Mouse (Mus musculus) R1 (cell line): ENCODE data around the gene Ccdc162.
A peak's percentile ranks its signal among the peaks of the same experiment; 100 is the strongest.

Experiments
- DNase-seq: peaks from one replicate; pipeline ENCODE4 v3.0.0-alpha.2; 2018; ENCODE audit warnings: low read depth, low spot score

Gene Ccdc162

DNA sequence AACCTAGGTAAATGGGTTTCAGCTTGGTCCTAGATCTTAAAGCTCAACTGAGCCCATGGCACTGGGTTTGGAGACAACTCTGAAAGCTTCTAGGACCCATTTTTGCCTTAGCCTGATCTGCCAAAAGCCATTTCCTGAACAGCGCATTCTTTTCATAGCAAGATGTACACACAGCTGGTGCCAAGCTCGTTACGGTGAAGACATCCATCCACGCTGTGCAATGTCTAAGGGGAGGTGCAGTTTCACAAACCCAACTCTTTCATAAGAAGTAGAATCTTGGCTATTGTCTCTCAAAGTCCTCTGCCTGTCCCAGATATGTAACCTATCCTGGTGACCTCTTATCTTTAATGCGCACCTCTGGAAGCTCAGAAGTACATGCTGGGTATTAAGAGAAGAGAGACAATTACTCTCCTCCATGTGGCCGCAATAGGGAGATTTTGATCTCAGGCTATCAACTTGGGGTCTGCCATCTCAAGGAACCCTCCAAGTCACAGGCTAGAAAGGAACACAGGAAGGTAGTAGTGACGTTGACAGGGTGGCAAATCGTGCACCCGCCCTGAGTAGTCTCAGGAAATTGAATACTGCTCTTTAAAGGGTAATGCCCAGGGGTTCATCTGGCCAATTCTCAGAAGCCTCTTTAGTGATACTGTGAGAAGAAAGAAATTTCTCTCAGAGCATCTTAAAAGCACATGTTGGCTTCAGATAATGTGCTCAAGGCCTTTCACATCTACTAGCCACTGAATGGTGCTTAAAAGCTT lies 81.0 kb downstream of the Ccdc162 start:
- no peak for DNase-seq

DNA sequence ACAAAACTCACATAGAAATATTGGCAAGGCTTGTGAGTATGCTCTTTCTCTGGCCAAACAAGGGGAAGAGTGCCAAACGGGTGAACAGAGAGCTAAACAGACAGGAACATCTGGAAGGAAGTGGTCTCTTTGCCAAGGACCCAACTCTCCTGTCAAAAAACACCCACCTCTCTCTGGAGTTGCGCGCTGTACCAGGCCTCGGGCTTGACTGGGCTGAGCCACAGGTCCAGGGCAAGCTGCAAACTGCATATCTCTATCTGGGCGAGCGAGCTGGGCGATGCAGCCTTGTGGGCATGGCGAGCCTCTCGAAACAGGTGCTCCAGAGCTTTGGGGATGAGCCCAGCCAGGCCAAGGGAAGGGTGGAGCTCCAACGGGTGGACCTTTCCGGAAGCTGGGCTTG lies 82.6 kb downstream of the Ccdc162 start:
- no peak for DNase-seq

DNA sequence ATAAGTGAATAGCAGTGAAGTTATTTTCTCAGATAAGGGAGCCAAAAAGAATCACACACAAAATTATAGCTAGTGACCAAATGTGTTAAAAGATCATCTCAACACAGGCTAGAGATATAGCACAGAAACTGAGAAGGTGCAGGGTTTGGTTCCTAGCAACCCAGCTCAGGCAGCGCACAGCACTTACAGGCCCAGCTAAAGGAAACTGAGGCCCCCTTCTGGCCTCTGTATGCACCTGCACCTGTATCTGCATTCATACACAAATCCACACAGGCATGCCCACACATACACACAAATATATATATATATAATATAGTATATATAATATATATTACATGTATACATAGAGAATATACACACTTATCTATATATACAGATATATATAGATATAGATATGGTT lies 84.4 kb downstream of the Ccdc162 start:
- peak; percentile 72 for DNase-seq

DNA sequence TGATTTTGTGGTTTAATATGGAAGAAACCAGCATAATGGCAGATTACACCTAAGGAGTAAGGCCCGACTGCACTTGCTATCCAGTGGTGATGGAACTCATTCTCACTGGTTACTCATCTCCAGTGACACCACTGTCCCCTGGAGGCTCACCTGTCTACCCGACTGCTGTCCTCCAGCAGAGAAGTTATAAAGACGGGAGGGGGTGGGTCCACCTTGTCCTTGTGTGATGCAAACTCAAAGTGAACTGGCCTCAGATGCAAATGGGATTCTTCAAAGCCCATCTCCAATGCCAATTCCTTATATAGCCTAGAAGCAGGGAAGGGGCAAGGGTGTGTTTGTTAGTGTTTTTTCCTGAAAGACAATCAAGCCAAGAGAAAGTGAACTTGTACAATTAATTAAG lies 89.4 kb downstream of the Ccdc162 start:
- DNase-seq: no peak

DNA sequence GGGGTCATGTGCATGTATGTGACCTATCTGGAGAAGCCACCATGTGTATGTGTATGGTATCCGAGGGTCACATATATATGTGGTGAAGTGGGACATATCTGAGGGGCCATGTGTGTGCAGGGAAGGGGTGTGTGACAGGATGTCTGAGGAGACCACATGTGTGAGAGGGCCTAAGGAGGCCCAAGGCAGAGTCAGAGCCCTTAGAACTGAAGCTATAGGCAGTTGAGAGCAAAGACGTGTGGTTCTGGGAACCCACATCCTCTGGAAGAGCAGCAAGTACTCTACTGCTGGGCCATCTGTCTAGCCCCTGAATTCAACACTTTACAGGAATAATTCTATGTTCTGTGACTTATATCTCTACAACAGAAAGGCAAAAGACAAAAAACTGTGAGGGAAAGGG lies 96.4 kb downstream of the Ccdc162 start:
- no peak for DNase-seq

DNA sequence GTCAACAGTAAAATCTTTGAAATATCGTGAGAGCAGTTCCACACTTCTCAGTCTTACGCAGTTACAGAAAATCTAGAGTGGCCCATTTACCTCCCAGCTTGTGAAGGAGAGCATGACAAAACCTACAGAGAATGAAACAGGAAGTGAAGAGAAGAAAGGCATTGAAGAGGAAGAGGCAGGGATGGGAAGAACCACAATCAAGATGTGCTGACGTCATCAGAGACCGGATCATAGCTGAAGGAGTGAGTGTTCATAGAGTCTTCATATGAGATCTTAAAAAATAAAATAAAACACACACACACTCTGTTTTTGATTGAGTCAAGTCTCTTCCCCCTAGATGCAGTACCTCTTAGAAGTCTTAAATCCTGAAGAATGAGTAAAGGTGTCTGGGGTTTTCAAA lies 100.9 kb downstream of the Ccdc162 start:
- no peak for DNase-seq

DNA sequence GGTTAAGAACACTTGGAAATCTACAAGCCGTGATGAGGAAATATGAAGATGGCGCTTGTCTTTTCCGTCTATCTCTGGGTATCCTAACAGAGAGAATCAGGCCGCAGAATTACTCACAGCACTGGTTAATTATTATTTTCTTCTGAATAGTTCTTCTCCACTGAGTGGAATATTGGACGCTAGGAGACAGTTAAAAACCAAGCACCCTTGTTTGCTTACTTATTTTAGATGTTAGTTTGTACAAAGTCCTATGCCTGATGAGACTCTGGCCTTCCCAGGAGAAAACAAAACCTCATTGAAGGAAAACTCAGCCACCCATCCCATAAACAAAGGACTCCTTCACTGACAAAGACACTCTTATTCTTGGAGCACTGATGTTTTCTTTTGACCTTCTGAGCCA lies 104.5 kb downstream of the Ccdc162 start:
- no peak for DNase-seq

DNA sequence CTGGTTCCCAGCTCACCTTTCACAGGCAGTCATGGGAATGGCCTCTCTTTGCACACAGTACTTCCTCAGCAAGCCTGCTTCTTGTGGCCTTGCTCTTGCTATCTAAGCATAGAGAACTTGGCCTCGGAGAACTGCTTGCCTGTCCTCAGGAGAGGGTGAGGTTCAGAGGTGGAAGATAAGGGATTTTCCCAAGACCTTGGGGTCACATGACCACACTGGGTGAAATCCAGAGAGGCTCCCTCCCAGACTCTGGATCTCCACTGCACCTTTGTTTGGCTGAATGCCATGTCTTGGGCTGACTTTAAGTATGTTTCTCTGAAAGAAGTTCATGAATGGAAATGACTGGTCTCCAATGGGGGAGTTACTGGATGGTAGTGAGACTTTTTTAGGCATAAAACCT lies 107.0 kb downstream of the Ccdc162 start:
- DNase-seq: no peak

DNA sequence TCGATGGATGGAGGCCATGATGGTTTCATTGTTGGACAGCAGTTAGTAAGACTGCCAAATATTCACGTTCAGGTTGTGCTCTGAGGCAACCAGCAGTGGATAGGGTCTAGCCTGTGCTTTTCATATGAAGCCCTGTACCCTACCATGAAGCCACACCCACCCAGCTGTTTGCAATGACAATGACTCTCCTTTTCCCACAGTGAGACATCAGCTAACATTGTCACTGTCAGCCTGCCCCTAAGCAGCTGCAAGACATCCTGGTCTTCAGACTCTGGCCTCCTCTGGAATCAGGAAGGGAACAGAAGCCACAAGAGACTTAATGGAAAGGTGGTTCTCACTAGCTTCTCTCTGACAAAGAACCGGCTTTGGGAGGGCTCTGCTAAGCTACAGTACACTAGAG lies 107.9 kb downstream of the Ccdc162 start:
- peak; percentile 42 for DNase-seq

DNA sequence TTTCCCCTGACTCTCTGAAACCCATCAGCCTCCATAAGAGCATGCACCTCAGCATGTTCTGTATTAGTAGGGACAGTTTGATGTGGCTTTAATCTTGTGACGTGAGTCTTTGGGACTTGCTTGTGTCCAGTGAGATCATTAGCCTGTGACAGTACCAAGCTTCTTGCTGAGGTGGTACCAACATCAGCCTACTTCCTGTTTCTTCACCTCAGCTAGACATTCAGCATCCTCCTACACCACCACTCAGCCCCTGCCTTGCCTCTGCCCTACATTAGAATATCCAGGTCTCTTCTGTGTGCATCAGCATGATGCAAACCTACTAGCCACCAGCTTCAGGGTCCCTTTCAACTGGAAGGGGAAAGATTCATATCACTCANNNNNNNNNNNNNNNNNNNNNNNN lies 113.8 kb downstream of the Ccdc162 start:
- no peak for DNase-seq

DNA sequence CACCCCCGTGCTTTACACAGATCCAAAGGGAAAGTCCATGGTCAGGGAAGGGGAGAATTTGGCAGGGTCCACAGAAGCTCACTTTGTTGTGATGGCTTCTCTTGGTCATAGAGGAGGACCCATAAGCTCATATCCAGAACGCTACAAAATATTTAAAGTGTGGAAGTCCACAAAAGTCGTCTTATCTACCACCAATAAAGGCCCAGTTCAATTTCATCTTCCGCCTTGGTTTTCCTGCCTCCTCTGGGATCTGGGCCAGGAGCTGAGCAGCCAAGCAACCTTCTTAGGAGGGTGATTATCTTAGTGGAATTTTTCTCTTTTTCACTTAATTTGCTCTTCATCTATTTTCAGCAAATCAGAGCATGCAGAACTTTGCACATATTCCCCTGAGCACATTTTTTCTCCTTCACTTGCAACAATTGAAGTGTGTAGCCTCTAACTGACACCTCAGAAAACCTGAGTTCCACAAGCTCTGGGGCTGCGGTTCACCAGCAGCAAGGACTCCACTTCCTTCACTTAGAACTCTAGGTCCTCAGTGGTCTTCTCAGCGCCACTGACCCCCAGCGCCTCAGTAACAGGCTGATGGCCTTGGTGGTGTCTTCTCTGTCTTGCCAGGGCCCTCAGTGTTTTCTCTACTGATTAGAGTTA lies 114.4 kb downstream of the Ccdc162 start:
- no peak for DNase-seq

DNA sequence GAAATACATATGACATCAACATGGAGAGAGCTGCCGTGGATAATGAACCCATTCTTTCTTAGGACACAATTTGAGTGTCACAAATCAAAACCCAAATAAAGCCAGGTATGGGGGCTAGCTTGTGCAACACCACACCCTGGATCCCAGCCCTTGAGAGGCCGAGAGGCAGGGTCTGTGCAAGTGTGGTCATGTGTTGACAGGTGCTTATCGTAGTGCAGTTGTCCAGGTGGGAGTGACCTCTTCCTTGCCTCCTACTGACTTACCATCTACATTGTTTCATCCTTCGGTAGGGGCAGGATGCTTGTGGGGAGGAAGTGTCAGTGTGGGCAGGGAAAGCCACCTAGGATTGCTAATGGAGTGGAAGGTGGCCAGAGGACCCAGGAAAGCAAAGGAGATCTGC lies 115.1 kb downstream of the Ccdc162 start:
- DNase-seq: no peak

DNA sequence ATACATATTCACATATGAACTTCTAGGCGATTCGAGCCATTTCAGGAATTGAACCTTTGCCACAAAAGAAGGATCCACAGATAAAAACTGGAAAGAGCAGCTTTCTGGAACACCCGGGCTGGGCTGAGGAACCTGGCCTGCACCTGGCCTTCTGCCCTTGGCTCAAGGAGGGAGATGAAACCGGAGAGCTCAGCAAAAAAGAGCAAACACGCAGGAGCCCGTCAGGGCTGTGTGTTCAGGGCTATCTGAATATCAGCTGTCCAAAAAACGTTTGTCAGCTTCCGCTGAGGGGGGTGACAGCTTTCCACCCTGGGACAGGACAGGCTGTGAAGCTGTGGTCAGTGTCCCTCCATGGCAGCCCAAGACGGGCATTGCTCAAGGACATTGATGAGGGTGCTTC lies 117.4 kb downstream of the Ccdc162 start:
- DNase-seq: no peak

DNA sequence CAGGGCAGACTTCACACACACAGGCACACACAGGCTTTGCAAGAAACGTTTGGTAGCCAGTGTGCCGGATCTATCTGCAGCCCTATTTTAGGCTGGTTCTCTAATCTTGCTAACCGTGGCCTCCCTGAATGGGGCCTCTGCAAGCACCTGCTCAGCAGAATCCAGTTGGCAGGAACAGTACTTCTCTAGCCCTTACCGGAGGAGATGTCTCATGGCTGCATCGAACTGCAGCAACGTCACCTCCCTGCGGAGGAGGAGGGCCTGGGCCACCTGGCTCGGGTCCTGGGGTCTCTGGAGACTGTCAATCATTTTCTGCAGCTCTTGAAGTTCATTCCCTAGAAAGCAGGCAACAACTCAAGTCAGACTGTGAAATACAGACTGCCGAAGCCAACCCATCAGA lies 118.2 kb downstream of the Ccdc162 start:
- no peak for DNase-seq

DNA sequence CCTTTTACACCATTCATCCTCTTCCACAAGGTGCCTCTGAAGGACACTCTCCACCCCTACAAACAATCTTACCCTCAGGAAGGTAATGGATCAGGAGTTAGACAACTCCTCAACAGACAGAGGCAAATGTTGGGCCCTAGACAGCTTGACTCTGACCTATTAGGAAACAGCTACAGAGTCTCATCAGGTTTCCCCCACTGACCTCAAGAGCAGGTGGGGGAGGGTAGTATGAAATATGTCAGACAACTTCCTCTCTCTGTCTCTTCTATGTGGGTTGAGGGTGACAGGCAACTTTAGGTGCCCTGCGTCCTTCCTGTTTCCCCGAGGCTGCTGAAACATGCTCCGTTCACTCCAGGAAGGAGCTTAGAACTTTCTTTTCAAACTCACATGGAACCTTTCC lies 120.9 kb downstream of the Ccdc162 start:
- no peak for DNase-seq

DNA sequence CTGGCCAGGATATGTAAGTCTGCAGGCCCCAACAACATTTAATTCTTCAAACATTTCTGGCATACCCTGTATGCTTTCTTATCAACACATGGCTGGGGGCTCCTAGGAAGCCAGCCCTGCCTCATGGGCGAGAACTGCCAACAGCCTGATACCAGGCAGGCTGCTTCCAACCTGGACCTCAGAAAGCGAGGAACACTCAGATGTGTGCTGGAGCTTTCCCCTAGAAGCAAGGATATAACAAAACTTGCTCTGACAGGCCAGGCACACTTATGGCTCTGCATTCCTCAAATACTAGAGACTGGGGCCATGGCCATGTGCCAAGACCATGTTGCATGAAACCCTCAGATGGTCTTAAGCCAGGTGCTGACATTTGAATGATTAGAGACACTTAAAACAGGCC lies 121.5 kb downstream of the Ccdc162 start:
- no peak for DNase-seq

DNA sequence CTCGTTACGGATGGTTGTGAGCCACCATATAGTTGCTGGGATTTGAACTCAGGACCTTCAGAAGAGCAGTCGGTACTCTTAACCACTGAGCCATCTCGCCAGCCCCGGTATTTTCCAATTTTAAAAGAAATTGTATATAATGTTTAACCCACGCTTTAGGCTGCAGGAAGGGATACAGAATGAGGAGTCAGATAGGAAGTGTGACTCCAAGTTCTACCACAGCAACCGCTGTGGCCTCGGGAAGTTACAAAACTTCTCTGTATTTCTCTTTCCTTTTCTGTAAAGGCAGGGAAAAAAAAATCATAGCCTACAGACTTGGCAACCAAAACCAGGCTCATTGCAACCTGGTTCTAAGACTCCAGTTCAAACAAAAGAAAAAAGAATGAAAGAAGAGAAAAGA lies 122.0 kb downstream of the Ccdc162 start:
- DNase-seq: no peak

DNA sequence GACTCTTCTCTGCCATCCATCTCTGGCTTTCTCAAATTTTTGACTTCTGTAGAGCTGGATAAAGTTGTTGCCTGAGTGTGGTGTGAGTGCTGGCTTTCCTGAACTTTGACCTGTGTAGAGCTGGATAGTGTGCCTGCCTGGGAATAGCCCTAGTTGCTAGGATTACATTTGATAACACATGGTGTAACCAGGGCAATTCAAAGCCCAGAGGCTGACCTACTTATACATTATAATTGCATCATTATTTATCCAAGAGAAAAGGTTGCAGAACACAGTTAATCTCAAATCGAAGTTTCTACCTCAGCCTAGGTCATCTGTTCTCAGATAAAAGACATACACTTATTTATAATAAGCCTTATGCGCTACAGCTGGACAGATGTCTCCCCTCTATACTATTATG lies 127.8 kb downstream of the Ccdc162 start:
- DNase-seq: no peak

DNA sequence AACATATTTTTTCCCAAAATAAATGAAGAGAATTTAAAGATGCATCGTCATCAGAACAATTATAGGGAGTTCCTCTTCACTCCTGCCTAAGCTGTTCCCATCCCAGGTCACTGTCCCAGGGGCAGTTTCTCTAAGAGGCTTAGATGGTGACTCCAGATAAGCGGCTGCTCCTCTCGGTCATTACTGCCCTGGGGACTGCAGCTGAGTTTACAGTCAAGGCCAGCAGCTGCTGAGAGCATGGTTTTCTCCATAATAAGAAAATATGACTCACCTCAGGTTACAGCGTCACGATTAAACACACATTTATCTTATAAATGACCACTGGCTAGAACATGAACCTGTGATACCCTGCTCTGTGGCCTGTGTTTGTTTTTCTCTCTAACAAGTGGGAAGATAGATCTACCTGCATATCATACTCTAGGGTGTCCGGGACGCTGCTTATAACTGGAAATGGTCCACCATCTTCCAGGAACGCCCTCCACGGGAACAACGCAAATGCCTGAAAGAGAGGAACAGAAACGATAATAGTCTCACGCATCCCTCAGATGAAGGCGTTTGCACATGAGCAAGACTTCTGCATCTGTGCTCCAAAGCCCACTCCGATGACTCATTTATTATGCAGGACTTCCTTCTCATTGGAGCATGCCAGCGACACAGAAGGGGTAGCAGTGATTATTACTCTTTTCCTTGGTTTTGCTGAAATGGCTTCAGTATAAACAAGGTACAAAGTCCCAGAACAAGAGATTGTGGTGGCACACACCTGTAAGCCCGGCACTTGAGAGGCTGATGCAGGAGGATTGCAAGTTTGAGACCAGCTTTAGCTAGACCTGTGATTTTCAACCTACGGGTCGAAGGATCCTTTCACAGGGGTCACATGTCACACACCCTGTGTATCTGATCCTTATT lies 129.2 kb downstream of the Ccdc162 start:
- no peak for DNase-seq

DNA sequence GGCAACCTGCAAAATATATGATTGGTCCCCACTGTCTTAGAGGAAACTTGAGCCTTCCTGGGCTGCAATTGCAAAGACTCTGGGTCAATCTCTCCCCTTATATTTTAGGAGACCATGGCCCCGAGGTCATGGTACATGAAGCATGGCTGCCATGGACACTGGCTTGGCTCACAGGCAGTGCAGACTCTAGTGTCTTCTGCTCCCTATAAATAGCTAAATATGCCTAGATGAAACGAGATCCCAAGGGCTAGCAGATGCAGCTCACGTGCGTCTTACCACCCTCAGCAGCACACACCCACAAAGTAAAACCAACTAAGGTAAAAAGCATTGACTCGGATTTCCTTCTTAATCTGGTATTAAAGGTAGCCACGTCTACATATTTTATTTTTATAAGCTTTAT lies 133.1 kb downstream of the Ccdc162 start:
- no peak for DNase-seq

DNA sequence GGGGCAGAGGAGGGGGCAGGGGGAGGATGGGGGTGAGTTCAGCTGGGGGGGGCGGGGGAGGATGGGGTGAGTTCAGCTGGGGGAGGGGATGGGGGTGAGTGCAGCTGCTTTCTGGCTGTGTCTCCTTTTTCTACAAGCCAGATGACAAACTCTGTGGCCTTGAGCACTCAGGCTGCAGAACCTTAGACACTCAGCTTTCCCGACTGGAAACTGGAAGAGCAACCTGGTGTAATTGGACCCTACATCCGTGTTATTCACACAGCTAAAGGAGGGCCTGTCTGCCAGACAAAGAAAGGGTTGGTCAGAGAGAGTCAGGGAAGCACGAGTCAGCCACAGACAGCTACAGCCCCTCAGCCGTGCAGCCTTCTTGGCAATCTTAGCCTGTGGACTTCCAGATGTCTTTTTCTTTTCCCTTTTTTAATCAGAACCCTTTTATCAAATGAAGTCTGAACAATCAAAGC lies 133.5 kb downstream of the Ccdc162 start:
- DNase-seq: peak; percentile 80

DNA sequence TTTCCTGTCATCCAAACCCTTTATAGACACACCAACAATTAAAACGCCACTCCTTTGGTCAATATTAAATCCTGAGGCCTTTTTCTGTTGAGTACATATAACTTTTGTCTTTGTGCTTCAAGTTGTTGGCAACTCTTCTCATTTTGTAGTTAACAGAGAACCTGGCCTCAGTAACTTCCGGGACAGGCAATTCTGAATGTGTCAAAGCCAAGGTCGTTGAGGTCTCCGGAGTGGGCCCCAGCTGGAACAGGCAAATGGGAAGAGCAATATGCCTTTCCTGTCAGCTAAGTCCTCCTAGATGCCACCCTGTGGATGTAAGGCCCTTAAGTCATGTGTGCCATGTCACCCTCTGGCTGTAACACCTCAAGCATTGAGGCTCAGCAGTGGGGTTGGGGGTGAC lies 136.0 kb downstream of the Ccdc162 start:
- no peak for DNase-seq
